Mouse (Mus musculus): ENCODE measurements at regions not wholly inside any gene's neighbourhood (a gene's known extent, or its start where the extent isn't known, plus 50 kb on each side); places are given as distances from the start of the nearest gene placed in this dataset.

DNA sequence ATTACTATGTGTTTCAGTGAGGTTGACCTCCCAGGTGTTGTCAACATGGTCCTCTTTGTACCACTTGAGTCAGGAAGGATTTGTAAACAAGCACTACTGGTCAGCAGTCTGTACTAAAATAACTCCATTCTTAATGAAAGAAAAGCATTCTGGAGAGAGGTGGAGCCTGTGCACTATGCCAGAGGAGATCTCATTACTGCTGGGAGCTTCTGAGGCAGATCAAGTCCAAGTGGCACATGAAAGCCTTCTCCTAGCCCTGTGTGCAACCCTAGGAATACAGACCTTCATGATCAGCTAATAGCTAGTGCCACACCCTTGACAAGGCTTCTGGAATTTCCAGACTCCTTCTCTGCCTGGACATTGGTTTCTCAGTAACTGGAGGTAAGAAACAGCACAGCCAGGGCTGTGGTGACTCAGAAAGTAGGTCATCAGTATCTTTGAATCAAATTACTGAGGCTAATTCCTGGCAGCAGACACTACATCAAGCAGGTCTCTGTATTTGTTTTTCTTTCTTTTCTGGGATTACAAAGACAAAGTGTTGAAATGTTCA, 105.9 kb upstream of the Mgat5 start:
- Histone ChIP-seq H3K27ac (ENCODE audit: insufficient read depth, low read depth, low read length) (no peak overlapping the region), H3K27me3 (ENCODE audit: control insufficient read depth, insufficient read depth, low read length) (no peaks in the 10 kb centered on the region), H3K4me3 (ENCODE audit: low read depth, low read length) (no peak overlapping the region), H3K36me3 (ENCODE audit: control insufficient read depth, insufficient read depth, low read length) (no peaks in the 10 kb centered on the region), H3K4me1 (ENCODE audit: control insufficient read depth, insufficient read depth, insufficient read length, low read length) (no peaks in the 10 kb centered on the region)
- TF ChIP-seq POLR2A (IDR thresholded peaks at IDR 0.05; ENCODE audit: low read depth, low read length), result no peak
- no peak for TF ChIP-seq CTCF (IDR thresholded peaks at IDR 0.05; ENCODE audit: extremely low read depth, insufficient read length, insufficient replicate concordance, low read depth, low read length)

DNA sequence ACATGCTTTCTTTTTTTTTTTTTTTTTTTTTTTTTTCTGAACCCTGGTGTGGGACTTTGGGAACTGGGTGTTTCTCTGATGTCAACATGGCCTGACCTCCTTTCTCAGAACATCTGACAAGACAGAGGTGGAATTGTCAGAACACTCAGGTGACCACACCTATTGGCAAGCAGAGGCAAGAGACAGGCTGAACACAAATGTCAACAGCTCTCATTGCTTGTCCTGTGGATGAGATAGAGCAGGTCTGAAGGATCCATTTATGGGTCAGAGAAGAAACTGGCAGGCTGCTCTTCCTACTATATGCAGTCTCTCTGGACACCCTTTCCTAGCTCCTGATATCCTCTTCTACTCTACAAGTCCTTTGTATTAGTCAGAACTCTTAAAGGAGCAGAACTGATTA, 117.2 kb upstream of the Mgat5 start:
- H3K4me1 ChIP-seq (ENCODE audit: control insufficient read depth, insufficient read depth, insufficient read length, low read length), result no peaks in the 10 kb centered on the region
- no peak overlapping the region for H3K4me3 ChIP-seq (ENCODE audit: low read depth, low read length)
- no peak for TF ChIP-seq CTCF (IDR thresholded peaks at IDR 0.05; ENCODE audit: extremely low read depth, insufficient read length, insufficient replicate concordance, low read depth, low read length)
- no peak for TF ChIP-seq POLR2A (IDR thresholded peaks at IDR 0.05; ENCODE audit: low read depth, low read length)
- H3K36me3 ChIP-seq (ENCODE audit: control insufficient read depth, insufficient read depth, low read length), result no peaks in the 10 kb centered on the region
- H3K27me3 ChIP-seq (ENCODE audit: control insufficient read depth, insufficient read depth, low read length), result no peaks in the 10 kb centered on the region
- H3K27ac ChIP-seq (ENCODE audit: insufficient read depth, low read depth, low read length), result no peak overlapping the region

DNA sequence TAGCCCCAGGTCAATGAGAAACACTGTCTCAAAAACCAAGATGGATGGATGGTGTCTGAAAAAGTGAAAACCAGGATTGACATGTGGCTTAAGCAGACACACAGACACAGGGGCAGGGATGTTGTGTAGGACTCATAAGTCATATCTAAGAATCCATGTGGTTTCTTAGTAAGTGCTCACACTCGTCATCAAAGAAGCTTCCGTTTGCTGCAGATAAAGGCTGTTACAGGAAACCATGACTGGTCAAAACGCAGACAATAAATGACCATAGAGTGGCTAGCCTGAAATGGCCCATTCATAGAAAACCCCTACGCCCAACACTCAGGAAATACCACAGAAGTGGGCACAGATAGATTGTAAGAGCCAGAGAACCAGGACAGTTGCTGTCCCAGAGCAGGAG, 118.8 kb upstream of the Mgat5 start:
- Histone ChIP-seq H3K27me3 (ENCODE audit: control insufficient read depth, insufficient read depth, low read length) (no peaks in the 10 kb centered on the region), H3K27ac (ENCODE audit: insufficient read depth, low read depth, low read length) (no peak overlapping the region), H3K4me1 (ENCODE audit: control insufficient read depth, insufficient read depth, insufficient read length, low read length) (no peaks in the 10 kb centered on the region), H3K36me3 (ENCODE audit: control insufficient read depth, insufficient read depth, low read length) (no peaks in the 10 kb centered on the region), H3K4me3 (ENCODE audit: low read depth, low read length) (no peak overlapping the region)
- no peak for TF ChIP-seq POLR2A (IDR thresholded peaks at IDR 0.05; ENCODE audit: low read depth, low read length)
- TF ChIP-seq CTCF (IDR thresholded peaks at IDR 0.05; ENCODE audit: extremely low read depth, insufficient read length, insufficient replicate concordance, low read depth, low read length), result no peak
- WGBS, result 73% methylated on average over 4 of the region's 4 CpGs

DNA sequence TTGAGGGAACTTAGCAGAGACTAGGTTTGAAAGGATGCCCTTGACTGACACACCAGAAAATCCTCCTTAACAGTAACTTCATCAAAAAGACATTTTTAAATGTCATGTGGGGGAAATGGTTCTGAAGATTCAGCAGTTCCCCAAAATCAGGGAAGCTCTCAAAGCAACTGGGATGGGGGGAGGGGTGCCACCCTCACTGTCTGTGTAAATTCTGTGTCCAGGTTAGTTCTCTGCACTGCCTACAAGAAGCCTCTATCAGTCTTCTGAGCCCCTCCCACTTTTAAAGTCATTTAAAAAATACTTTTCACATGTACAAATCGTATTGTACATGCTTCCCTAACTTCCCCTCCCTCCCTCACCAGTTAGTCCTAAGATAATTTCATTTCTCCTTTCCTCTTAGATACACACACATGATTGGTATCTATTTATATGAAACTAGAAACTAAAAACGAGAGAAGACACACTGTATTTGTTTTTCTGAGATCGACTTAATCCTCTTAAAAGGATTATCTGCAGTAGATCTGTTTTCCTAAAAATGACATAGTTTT, 121.0 kb upstream of the Mgat5 start:
- H3K4me1 ChIP-seq (ENCODE audit: control insufficient read depth, insufficient read depth, insufficient read length, low read length), result no peaks in the 10 kb centered on the region
- H3K27me3 ChIP-seq (ENCODE audit: control insufficient read depth, insufficient read depth, low read length), result no peaks in the 10 kb centered on the region
- TF ChIP-seq POLR2A (IDR thresholded peaks at IDR 0.05; ENCODE audit: low read depth, low read length), result no peak

DNA sequence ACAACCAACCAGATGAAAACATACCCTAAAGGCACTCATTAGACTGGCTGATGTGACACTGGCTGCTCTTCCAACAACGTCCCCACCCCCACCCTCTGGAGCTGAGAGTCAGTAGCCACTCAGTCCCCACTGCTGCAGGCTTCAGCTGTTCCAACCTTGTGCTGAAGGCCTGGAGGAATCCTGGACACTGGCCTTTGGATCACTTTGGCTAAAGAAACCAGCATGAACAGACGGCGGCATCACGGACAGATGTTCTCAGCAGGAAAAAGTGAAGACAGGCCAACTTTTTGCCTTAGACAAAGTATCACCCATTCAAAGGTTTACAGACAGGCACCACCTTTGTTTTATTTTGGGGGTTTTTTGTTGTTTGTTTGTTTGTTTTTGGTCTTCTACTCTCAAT, 125.8 kb upstream of the Mgat5 start:
- Histone ChIP-seq H3K27ac (ENCODE audit: insufficient read depth, low read depth, low read length) (no peak overlapping the region), H3K4me3 (ENCODE audit: low read depth, low read length) (no peak overlapping the region), H3K27me3 (ENCODE audit: control insufficient read depth, insufficient read depth, low read length) (no peaks in the 10 kb centered on the region), H3K36me3 (ENCODE audit: control insufficient read depth, insufficient read depth, low read length) (no peaks in the 10 kb centered on the region), H3K4me1 (ENCODE audit: control insufficient read depth, insufficient read depth, insufficient read length, low read length) (no peaks in the 10 kb centered on the region)
- TF ChIP-seq CTCF (IDR thresholded peaks at IDR 0.05; ENCODE audit: extremely low read depth, insufficient read length, insufficient replicate concordance, low read depth, low read length) (no peak), POLR2A (IDR thresholded peaks at IDR 0.05; ENCODE audit: low read depth, low read length) (no peak)
- 69% methylated on average over 4 of the region's 4 CpGs for WGBS

More for the DNA sequence above, 121.0 kb upstream of the Mgat5 start:
- Histone ChIP-seq H3K36me3 (ENCODE audit: control insufficient read depth, insufficient read depth, low read length) (no peaks in the 10 kb centered on the region), H3K27ac (ENCODE audit: insufficient read depth, low read depth, low read length) (no peak overlapping the region), H3K4me3 (ENCODE audit: low read depth, low read length) (no peak overlapping the region)
- 35% methylated on average over 3 of the region's 3 CpGs for WGBS

DNA sequence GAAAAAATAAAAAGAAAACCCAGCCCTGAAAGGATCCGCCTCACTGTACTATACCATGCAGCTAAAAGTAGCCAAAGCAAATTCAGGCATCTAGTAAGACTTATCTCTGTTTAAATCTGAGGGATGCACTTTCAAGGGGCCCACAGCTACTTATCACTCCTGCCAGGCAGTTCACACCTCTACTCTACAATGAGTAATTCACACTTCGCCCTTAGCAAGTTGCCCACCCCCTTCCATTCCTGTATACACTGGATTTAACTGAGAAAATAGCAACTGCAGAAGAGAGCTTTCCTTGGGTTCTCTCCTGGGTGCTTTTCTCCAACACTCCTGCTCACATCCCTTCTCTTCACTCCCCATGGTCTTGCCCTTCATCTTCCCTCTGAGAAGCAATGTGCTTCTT, 142.4 kb upstream of the Mgat5 start:
- WGBS, result 73% methylated on average over 2 of the region's 2 CpGs
- no peak for TF ChIP-seq POLR2A (IDR thresholded peaks at IDR 0.05; ENCODE audit: low read depth, low read length)
- no peak for TF ChIP-seq CTCF (IDR thresholded peaks at IDR 0.05; ENCODE audit: extremely low read depth, insufficient read length, insufficient replicate concordance, low read depth, low read length)

DNA sequence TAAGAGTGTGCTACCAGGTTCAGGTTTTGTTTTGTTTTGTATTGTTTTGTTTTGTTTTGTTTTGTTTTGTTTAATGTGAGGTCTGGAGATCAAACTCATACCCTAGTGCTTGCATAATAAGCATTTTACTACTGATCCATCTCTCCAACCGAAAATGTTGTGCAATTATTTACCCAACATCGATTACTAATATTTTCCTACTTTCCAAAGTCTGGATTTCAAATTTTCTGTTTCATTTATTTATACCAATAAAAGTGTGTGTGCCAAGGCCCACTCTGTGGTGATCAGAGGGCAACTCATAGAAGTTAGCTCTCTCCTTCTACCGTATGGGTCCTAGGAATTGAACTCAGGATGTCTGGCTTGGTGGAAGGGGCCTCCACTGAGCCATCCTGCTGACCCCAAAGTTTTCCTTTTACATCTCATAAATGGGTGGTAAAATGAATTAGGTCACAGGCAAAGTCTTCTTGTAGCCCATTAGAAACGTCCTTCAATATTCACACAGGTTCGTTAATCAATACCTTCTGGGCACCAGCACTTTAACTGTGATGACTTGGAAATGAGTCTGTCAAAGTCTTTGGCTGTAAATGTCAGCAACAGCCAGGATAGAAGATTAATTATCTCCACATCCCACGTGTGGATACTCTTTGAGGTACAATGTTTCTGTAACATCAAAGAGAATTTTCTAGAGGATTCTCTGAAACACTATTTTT, 158.9 kb upstream of the Mgat5 start:
- Histone ChIP-seq H3K27ac (ENCODE audit: insufficient read depth, low read depth, low read length) (no peak overlapping the region), H3K27me3 (ENCODE audit: control insufficient read depth, insufficient read depth, low read length) (no peaks in the 10 kb centered on the region), H3K4me1 (ENCODE audit: control insufficient read depth, insufficient read depth, insufficient read length, low read length) (no peaks in the 10 kb centered on the region), H3K36me3 (ENCODE audit: control insufficient read depth, insufficient read depth, low read length) (no peaks in the 10 kb centered on the region), H3K4me3 (ENCODE audit: low read depth, low read length) (no peak overlapping the region)
- TF ChIP-seq POLR2A (IDR thresholded peaks at IDR 0.05; ENCODE audit: low read depth, low read length) (no peak), CTCF (IDR thresholded peaks at IDR 0.05; ENCODE audit: extremely low read depth, insufficient read length, insufficient replicate concordance, low read depth, low read length) (no peak)
- 65% methylated on average over 6 of the region's 6 CpGs for WGBS

More for the DNA sequence above, 142.4 kb upstream of the Mgat5 start:
- H3K4me3 ChIP-seq (ENCODE audit: low read depth, low read length), result no peak overlapping the region
- H3K27me3 ChIP-seq (ENCODE audit: control insufficient read depth, insufficient read depth, low read length), result no peaks in the 10 kb centered on the region
- H3K4me1 ChIP-seq (ENCODE audit: control insufficient read depth, insufficient read depth, insufficient read length, low read length), result no peaks in the 10 kb centered on the region
- no peak overlapping the region for H3K27ac ChIP-seq (ENCODE audit: insufficient read depth, low read depth, low read length)
- H3K36me3 ChIP-seq (ENCODE audit: control insufficient read depth, insufficient read depth, low read length), result no peaks in the 10 kb centered on the region

All from small intestine, adult 2 months (tissue).